Mouse (Mus musculus) layer of hippocampus, postnatal 14 days (tissue): ENCODE measurements around the gene Cdh5. TPM values are rescaled to one million over a fixed set of nuclear protein-coding genes. Genes with fewer than 3 reads are reported as not detected.

Source experiments
- DNase-seq, 2 experiments: peaks; one replicate each; pipeline ENCODE4 v3.0.0; 2021 to 2022; ENCODE audit warnings: low spot score in 2 of 2, mixed read lengths in 1 of 2
- total RNA-seq, 2 experiments: library from RNA; stranded (reverse); gene quantifications; 2 replicates each; pipeline ENCODE4 v1.2.3; 2021

Cdh5 gene
- total RNA-seq, 2 experiments from 2014 or later, result 12.4 to 14.9 TPM

GRCm38 (mm10) chr8:104188459-104188858, 87.0 kb downstream of the Cdh5 start:
- DNase-seq, result no peak

- no peak for DNase-seq
Observed at GRCm38 (mm10) chr8:104190777-104191468, 89.5 kb downstream of the Cdh5 start.

DNA sequence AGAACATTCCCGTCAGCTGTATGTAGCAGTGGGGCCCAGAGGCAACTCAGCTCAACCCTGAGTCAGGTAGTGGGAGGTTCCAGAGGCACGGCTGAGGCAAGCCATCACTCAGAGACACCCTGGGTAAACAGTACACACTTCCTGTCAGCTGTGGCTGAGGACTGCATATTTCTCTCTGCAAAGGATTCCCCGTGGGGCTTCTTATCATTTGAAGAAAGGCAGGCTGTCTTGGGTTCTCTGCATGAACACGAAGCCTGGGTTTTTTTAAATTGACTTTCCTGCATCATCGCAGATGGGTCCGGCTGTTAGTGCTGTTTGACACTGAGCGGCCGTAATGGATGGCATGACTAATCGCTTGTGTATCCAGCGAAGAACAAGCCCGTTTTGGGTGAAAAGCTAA, 90.1 kb downstream of the Cdh5 start:
- no peak for DNase-seq

Other genes with a start within 250 kb of the Cdh5 start
- 10 to 100 TPM in 1 of 2 experiments, 1 to 10 TPM in 1; 9.0 to 10.7 TPM for gene Bean1, start 68.8 kb downstream of the Cdh5 start, total RNA-seq
- gene Tk2, start 146.9 kb downstream of the Cdh5 start, total RNA-seq, result 10 to 100 TPM; 34.6 to 35.1 TPM
- 10 to 100 TPM in 1 of 2 experiments, 1 to 10 TPM in 1; 8.1 to 11.7 TPM for gene Cklf, start 149.2 kb downstream of the Cdh5 start, total RNA-seq
- not detected for gene Cmtm2a, start 191.6 kb downstream of the Cdh5 start, total RNA-seq
- not detected for gene Gm45711, start 208.5 kb downstream of the Cdh5 start, total RNA-seq
- gene Cmtm1, start 208.5 kb downstream of the Cdh5 start, total RNA-seq, result not detected
- gene Gm11020, start 219.9 kb downstream of the Cdh5 start, total RNA-seq, result not detected
- gene Cmtm2b, start 220.6 kb downstream of the Cdh5 start, total RNA-seq, result not detected
- gene Cmtm3, start 237.8 kb downstream of the Cdh5 start, total RNA-seq, result 10 to 100 TPM; 22.2 to 24.5 TPM